Mouse (Mus musculus) embryonic facial prominence, embryonic 13.5 days (tissue): Measurements from ENCODE around the gene Fbxo31. TPM values are rescaled to one million over a fixed set of nuclear protein-coding genes. Genes with fewer than 3 reads are reported as not detected.

Source experiments
- ATAC-seq: fragments of 200-750 bp; cut with Nextera tagmentation; 2 replicates; pipeline ENCODE4 v1.8.0; 2017; ENCODE audit warnings: low read depth; ENCODE audit not compliant: insufficient number of reproducible peaks, insufficient read depth, low FRiP score, low TSS enrichment
- H3K27ac ChIP-seq: fragments of 300-500 bp; sonication (generic); 2 replicates; pipeline ENCODE4 v1.5.1; 2015; ENCODE audit warnings: moderate library complexity, mild to moderate bottlenecking, inconsistent platforms
- H3K27me3 ChIP-seq: fragments of 300-500 bp; sonication (generic); 2 replicates; pipeline ENCODE4 v1.6.1; 2015; ENCODE audit warnings: mild to moderate bottlenecking, inconsistent platforms
- H3K36me3 ChIP-seq: fragments of 300-500 bp; sonication (generic); 2 replicates; pipeline ENCODE4 v1.6.1; 2015; ENCODE audit warnings: mild to moderate bottlenecking, inconsistent platforms
- H3K4me1 ChIP-seq: fragments of 300-500 bp; sonication (generic); 2 replicates; pipeline ENCODE4 v1.6.1; 2015; ENCODE audit warnings: inconsistent platforms
- H3K4me2 ChIP-seq: fragments of 300-500 bp; sonication (generic); 2 replicates; pipeline ENCODE4 v1.6.1; 2015; ENCODE audit warnings: moderate library complexity, mild to moderate bottlenecking, inconsistent platforms
- H3K4me3 ChIP-seq: fragments of 300-500 bp; sonication (generic); 2 replicates; pipeline ENCODE4 v1.5.1; 2015; ENCODE audit warnings: mild to moderate bottlenecking, inconsistent platforms
- H3K9ac ChIP-seq: fragments of 300-500 bp; sonication (generic); 2 replicates; pipeline ENCODE4 v1.6.1; 2015; ENCODE audit warnings: mild to moderate bottlenecking, inconsistent platforms
- H3K9me3 ChIP-seq: fragments of 300-500 bp; sonication (generic); 2 replicates; pipeline ENCODE4 v1.6.1; 2016; ENCODE audit warnings: inconsistent platforms
- WGBS: fragments of 180-500 bp; shearing (Covaris S2); methylation state at CpG from one replicate; pipeline ENCODE4 v1.1.7; 2015; ENCODE audit warnings: mixed read lengths; 5-methylcytosine and 5-hydroxymethylcytosine counted together
- polyA plus RNA-seq: library from polyadenylated mRNA; unstranded; fragments of >200 nt; fragmentation: Nextera tagmentation; extraction: Ambion mirVana; gene quantifications from 2 replicates; pipeline ENCODE4 v1.2.1, GENCODE M21; 2015

Fbxo31 gene
- 17.6 and 22.1 TPM in 2 replicates for polyA plus RNA-seq

GRCm38 (mm10) chr8:121578676-121579451, at the start of gene Fbxo31:
Fbxo31 (minus strand) TSS chr8:121578806.
- Histone ChIP-seq H3K4me2 (peak within 1 kb of the TSS; percentile 90), H3K27ac (peak within 1 kb of the TSS; percentile 33; the same call in 1 of the 2 replicates), H3K4me1 (peaks cover 27% of the 10 kb centered on the region), H3K9ac (peak within 1 kb of the TSS; percentile 92), H3K4me3 (peak within 1 kb of the TSS; percentile 92), H3K36me3 (no peaks in the 10 kb centered on the region), H3K27me3 (no peaks in the 10 kb centered on the region), H3K9me3 (no peaks in the 10 kb centered on the region)
- under 1% methylated on average over 62 of the region's 63 CpGs for WGBS
- ATAC-seq, result peak; percentile 89

- no peak overlapping the region for H3K27ac ChIP-seq
- no peaks in the 10 kb centered on the region for H3K9me3 ChIP-seq
- H3K9ac ChIP-seq, result no peak overlapping the region
- ATAC-seq, result no peak
- H3K27me3 ChIP-seq, result no peaks in the 10 kb centered on the region
- 82% methylated on average over 8 of the region's 8 CpGs for WGBS
- no peak overlapping the region for H3K4me2 ChIP-seq
- H3K4me1 ChIP-seq, result peaks cover 29% of the 10 kb centered on the region
- no peak overlapping the region for H3K4me3 ChIP-seq
- peaks cover 30% of the 10 kb centered on the region for H3K36me3 ChIP-seq
Observed at GRCm38 (mm10) chr8:121623043-121623442, 44.4 kb upstream of the Fbxo31 start.

- Histone ChIP-seq H3K9me3 (no peaks in the 10 kb centered on the region), H3K9ac (no peak overlapping the region), H3K27me3 (no peaks in the 10 kb centered on the region), H3K36me3 (peaks cover 30% of the 10 kb centered on the region), H3K4me2 (no peak overlapping the region), H3K4me3 (no peak overlapping the region), H3K4me1 (peaks cover 29% of the 10 kb centered on the region), H3K27ac (no peak overlapping the region)
- 62% methylated on average over 1 of the region's 1 CpGs for WGBS
- no peak for ATAC-seq
Observed at GRCm38 (mm10) chr8:121621879-121622278, 43.3 kb upstream of the Fbxo31 start.

- no peak overlapping the region for H3K27ac ChIP-seq
- ATAC-seq, result no peak
- WGBS, result 79% methylated on average over 12 of the region's 12 CpGs
- peaks cover 26% of the 10 kb centered on the region for H3K4me1 ChIP-seq
- no peak overlapping the region for H3K4me3 ChIP-seq
- H3K36me3 ChIP-seq, result peaks cover 29% of the 10 kb centered on the region
- H3K9ac ChIP-seq, result no peak overlapping the region
- H3K4me2 ChIP-seq, result no peak overlapping the region
- H3K9me3 ChIP-seq, result no peaks in the 10 kb centered on the region
- H3K27me3 ChIP-seq, result no peaks in the 10 kb centered on the region
Observed at GRCm38 (mm10) chr8:121620801-121621516, 42.4 kb upstream of the Fbxo31 start.

- Histone ChIP-seq H3K4me3 (no peak overlapping the region), H3K4me2 (no peak overlapping the region), H3K9ac (no peak overlapping the region), H3K4me1 (peaks cover 18% of the 10 kb centered on the region; the same call in 1 of the 2 replicates), H3K27ac (no peak overlapping the region), H3K36me3 (peaks cover 39% of the 10 kb centered on the region), H3K9me3 (no peaks in the 10 kb centered on the region), H3K27me3 (no peaks in the 10 kb centered on the region)
- WGBS, result 73% methylated on average over 7 of the region's 7 CpGs
- no peak for ATAC-seq
Observed at GRCm38 (mm10) chr8:121619401-121619995, 40.9 kb upstream of the Fbxo31 start.

GRCm38 (mm10) chr8:121613419-121613818, 34.8 kb upstream of the Fbxo31 start:
- Histone ChIP-seq H3K36me3 (peaks cover 67% of the 10 kb centered on the region), H3K4me3 (no peak overlapping the region), H3K27ac (no peak overlapping the region), H3K4me1 (no peaks in the 10 kb centered on the region), H3K4me2 (no peak overlapping the region), H3K9ac (no peak overlapping the region), H3K9me3 (no peaks in the 10 kb centered on the region), H3K27me3 (no peaks in the 10 kb centered on the region)
- no peak for ATAC-seq

GRCm38 (mm10) chr8:121609916-121610315, 31.3 kb upstream of the Fbxo31 start:
- 91% methylated on average over 11 of the region's 11 CpGs for WGBS
- Histone ChIP-seq H3K4me2 (no peak overlapping the region), H3K36me3 (peaks cover 69% of the 10 kb centered on the region), H3K4me1 (no peaks in the 10 kb centered on the region), H3K27me3 (no peaks in the 10 kb centered on the region), H3K9me3 (no peaks in the 10 kb centered on the region), H3K9ac (no peak overlapping the region), H3K4me3 (no peak overlapping the region), H3K27ac (no peak overlapping the region)
- ATAC-seq, result no peak

- no peaks in the 10 kb centered on the region for H3K9me3 ChIP-seq
- WGBS, result 93% methylated on average over 15 of the region's 15 CpGs
- no peak overlapping the region for H3K4me2 ChIP-seq
- H3K36me3 ChIP-seq, result peaks cover 73% of the 10 kb centered on the region
- H3K27ac ChIP-seq, result no peak overlapping the region
- no peaks in the 10 kb centered on the region for H3K4me1 ChIP-seq
- H3K27me3 ChIP-seq, result no peaks in the 10 kb centered on the region
- no peak overlapping the region for H3K4me3 ChIP-seq
- ATAC-seq, result no peak
- H3K9ac ChIP-seq, result no peak overlapping the region
Observed at GRCm38 (mm10) chr8:121609251-121609650, 30.6 kb upstream of the Fbxo31 start.

- H3K27me3 ChIP-seq, result no peaks in the 10 kb centered on the region
- ATAC-seq, result no peak
- no peak overlapping the region for H3K9ac ChIP-seq
- H3K27ac ChIP-seq, result no peak overlapping the region
- WGBS, result 91% methylated on average over 5 of the region's 5 CpGs
- no peaks in the 10 kb centered on the region for H3K9me3 ChIP-seq
- H3K4me2 ChIP-seq, result no peak overlapping the region
- peaks cover 88% of the 10 kb centered on the region for H3K36me3 ChIP-seq
- no peaks in the 10 kb centered on the region for H3K4me1 ChIP-seq
- H3K4me3 ChIP-seq, result no peak overlapping the region
Observed at GRCm38 (mm10) chr8:121607661-121608060, 29.1 kb upstream of the Fbxo31 start.

GRCm38 (mm10) chr8:121603801-121604200, 25.2 kb upstream of the Fbxo31 start:
- ATAC-seq, result no peak
- Histone ChIP-seq H3K9ac (no peak overlapping the region), H3K27me3 (no peaks in the 10 kb centered on the region), H3K27ac (no peak overlapping the region), H3K4me1 (no peaks in the 10 kb centered on the region), H3K4me3 (no peak overlapping the region), H3K9me3 (no peaks in the 10 kb centered on the region), H3K4me2 (no peak overlapping the region), H3K36me3 (peaks cover 96% of the 10 kb centered on the region)
- WGBS, result 93% methylated on average over 12 of the region's 12 CpGs

- Histone ChIP-seq H3K4me3 (no peak overlapping the region), H3K9me3 (no peaks in the 10 kb centered on the region), H3K9ac (no peak overlapping the region), H3K27ac (no peak overlapping the region), H3K4me1 (no peaks in the 10 kb centered on the region), H3K36me3 (peaks cover 92% of the 10 kb centered on the region), H3K27me3 (no peaks in the 10 kb centered on the region), H3K4me2 (no peak overlapping the region)
- no peak for ATAC-seq
- 26% methylated on average over 3 of the region's 3 CpGs for WGBS
Observed at GRCm38 (mm10) chr8:121602860-121603259, 24.3 kb upstream of the Fbxo31 start.
